Mouse (Mus musculus) ES-E14 (cell line): ENCODE measurements at regions not wholly inside any gene's neighbourhood (a gene's known extent, or its start where the extent isn't known, plus 50 kb on each side); places are given as distances from the start of the nearest gene placed in this dataset.

Experiments used
- CHD2 ChIP-seq: IDR thresholded peaks from 2 replicates; pipeline ENCODE4 v1.6.1; 2014; ENCODE audit warnings: mild to moderate bottlenecking, low read depth, low read length, inconsistent platforms
- HCFC1 ChIP-seq: IDR thresholded peaks from 2 replicates; pipeline ENCODE4 v1.6.1; 2012; ENCODE audit warnings: low read length, inconsistent platforms, borderline replicate concordance; ENCODE audit not compliant: insufficient read depth
- MAFK ChIP-seq: IDR thresholded peaks from 2 replicates; pipeline ENCODE4 v1.6.1; 2014; ENCODE audit warnings: mild to moderate bottlenecking, low read depth, low read length, inconsistent platforms; ENCODE audit not compliant: insufficient read depth

GRCm38 (mm10) chr9:101694054-101694453 is 167.6 kb upstream of the 9630041A04Rik start:
- TF ChIP-seq HCFC1 (no peak), MAFK (no peak), CHD2 (no peak)
